Mouse (Mus musculus): ENCODE data around the gene Olfr750. TPM values are rescaled to one million over a fixed set of nuclear protein-coding genes. Genes with fewer than 3 reads are reported as not detected.

The Olfr750 gene
- 0.16 TPM for polyA plus RNA-seq (2017; shearing (Covaris generic))

GRCm38 (mm10) chr14:51074335-51074734, at the start of gene Olfr750:
Gene Olfr750, minus strand, starts transcription at chr14:51074435.

GRCm38 (mm10) chr14:51113916-51114560, 39.8 kb upstream of the Olfr750 start, which contains the start of gene Eddm3b:
Gene Eddm3b, plus strand, starts transcription at chr14:51114426.

GRCm38 (mm10) chr14:51090921-51091900, 17.0 kb upstream of the Olfr750 start, which contains the start of the genes Rnase4 and Ang:
Gene Rnase4, plus strand, starts transcription at chr14:51091077.
Gene Ang, plus strand, starts transcription at chr14:51091150.

GRCm38 (mm10) chr14:51057401-51057831, 16.8 kb downstream of the Olfr750 start, which contains the start of gene Rnase12:
Gene Rnase12, minus strand, starts transcription at chr14:51057661.

GRCm38 (mm10) chr14:51050063-51050462, 24.2 kb downstream of the Olfr750 start, which contains the start of gene Rnase11:
Gene Rnase11, minus strand, starts transcription at chr14:51050163.

GRCm38 (mm10) chr14:51041769-51042168, 32.5 kb downstream of the Olfr750 start, which contains the start of gene Rnase9:
Gene Rnase9, minus strand, starts transcription at chr14:51041869.

Other genes starting within 250 kb of the Olfr750 start
- gene Tep1, start 203.9 kb downstream of the Olfr750 start, polyA plus RNA-seq (2017; shearing (Covaris generic)), result 26.3 TPM
- gene Klhl33, start 176.9 kb downstream of the Olfr750 start, polyA plus RNA-seq (2017; shearing (Covaris generic)), result not detected
- 123 TPM for gene Osgep, start 149.5 kb downstream of the Olfr750 start, polyA plus RNA-seq (2017; shearing (Covaris generic))
- gene Apex1, start 149.5 kb downstream of the Olfr750 start, polyA plus RNA-seq (2017; shearing (Covaris generic)), result 66.0 TPM
- 17.4 TPM for gene Pip4p1, start 143.6 kb downstream of the Olfr750 start, polyA plus RNA-seq (2017; shearing (Covaris generic))
- gene Pnp, start 143.4 kb downstream of the Olfr750 start, polyA plus RNA-seq (2017; shearing (Covaris generic)), result 72.3 TPM
- gene Gm49342, start 129.9 kb downstream of the Olfr750 start, polyA plus RNA-seq (2017; shearing (Covaris generic)), result not detected
- 0.77 TPM for gene Pnp2, start 118.4 kb downstream of the Olfr750 start, polyA plus RNA-seq (2017; shearing (Covaris generic))
- not detected for gene Rnase10, start 66.7 kb downstream of the Olfr750 start, polyA plus RNA-seq (2017; shearing (Covaris generic))
- not detected for gene Rnase9, start 32.6 kb downstream of the Olfr750 start, polyA plus RNA-seq (2017; shearing (Covaris generic))
- not detected for gene Rnase11, start 24.3 kb downstream of the Olfr750 start, polyA plus RNA-seq (2017; shearing (Covaris generic))
- not detected for gene Rnase12, start 16.8 kb downstream of the Olfr750 start, polyA plus RNA-seq (2017; shearing (Covaris generic))
- gene Rnase4, start 16.6 kb upstream of the Olfr750 start, polyA plus RNA-seq (2017; shearing (Covaris generic)), result 23.0 TPM
- 5.2 TPM for gene Ang, start 16.7 kb upstream of the Olfr750 start, polyA plus RNA-seq (2017; shearing (Covaris generic))
- gene Eddm3b, start 40.0 kb upstream of the Olfr750 start, polyA plus RNA-seq (2017; shearing (Covaris generic)), result not detected
- 2.7 TPM for gene Rnase6, start 49.5 kb upstream of the Olfr750 start, polyA plus RNA-seq (2017; shearing (Covaris generic))
- not detected for gene Rnase1, start 72.3 kb upstream of the Olfr750 start, polyA plus RNA-seq (2017; shearing (Covaris generic))
- gene Rnase2b, start 87.8 kb upstream of the Olfr750 start, polyA plus RNA-seq (2017; shearing (Covaris generic)), result not detected
- not detected for gene Ang2, start 124.7 kb upstream of the Olfr750 start, polyA plus RNA-seq (2017; shearing (Covaris generic))
- not detected for gene Ear14, start 129.0 kb upstream of the Olfr750 start, polyA plus RNA-seq (2017; shearing (Covaris generic))
- not detected for gene Rnase2a, start 181.7 kb upstream of the Olfr750 start, polyA plus RNA-seq (2017; shearing (Covaris generic))

All from inflammation-experienced regulatory T-cells, adult 16 weeks (primary cell).